Mouse (Mus musculus): ENCODE results near the gene Erg28.
A peak's percentile ranks its signal among the peaks of the same experiment; 100 is the strongest.

The Erg28 gene

DNA sequence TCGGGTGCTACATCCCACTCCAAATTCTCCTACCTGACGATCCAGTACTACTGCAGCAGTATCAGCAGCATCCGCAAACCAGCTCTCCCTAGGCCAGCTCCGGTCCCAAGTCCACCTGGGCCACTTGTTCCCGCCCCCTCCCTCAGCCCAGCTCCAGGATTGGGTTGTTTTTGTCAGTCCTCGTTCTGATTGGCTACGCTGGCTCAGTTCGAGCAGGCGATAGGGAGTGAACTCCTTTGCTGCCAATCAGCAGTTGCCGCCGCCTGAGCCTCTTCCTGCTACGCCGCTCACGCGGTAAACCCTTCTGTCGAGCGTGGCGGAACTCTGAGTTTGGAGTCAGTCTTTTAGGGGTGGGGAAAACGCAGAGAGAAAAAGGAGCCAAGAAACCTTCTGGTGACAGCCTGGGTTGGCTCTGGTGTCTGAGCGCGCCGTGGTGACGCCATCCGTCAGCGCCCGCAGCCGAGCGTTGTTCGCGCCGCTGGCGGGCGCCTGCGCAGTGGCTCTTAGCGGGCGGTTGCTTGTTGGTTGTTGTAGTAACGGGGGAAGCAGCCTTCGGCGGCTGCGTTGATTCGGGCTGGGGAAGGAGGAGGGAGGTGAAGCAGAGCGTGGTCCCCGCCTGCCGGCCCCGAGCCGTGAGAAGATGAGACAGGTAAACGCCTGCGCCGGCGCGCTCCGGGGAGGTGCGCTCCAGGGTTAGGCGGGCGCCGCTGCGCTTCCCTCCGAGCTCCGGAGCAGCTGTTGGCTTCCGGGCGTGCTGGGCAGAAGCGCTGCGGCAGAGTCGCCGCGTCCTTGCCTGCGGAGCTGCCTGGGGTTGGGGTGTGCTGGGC lies at the start of gene Erg28, which contains the start of gene Ttll5:
TSS of gene Erg28 (minus strand) at position 113 of the 827 bp plus-strand sequence.
TSS of gene Ttll5 (plus strand) at position 222 of the 827 bp plus-strand sequence.
- peak; percentile 91 to 93 for DNase-seq (ENCODE audit: low spot score in 2 of 2)

DNA sequence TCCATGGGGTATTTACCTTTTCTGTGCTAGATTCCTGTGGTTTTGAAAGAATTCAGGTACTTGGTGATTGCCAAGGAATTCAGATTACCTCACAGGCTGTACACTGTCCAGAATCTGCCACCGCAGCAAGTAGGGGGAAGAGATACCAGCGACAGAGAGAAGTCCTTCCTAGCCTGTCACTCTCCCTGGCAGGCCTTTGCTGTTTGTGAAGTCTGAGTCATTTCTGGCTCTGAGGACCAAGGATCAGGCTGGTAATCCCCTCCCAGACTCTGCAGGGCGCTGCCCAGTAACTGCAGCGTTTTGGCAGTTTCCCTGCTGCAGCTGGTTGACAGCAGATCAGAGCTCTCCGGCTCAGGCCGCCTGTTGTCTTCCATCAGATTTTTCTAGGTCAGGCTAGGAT lies 45.1 kb upstream of the Erg28 start:
- DNase-seq (ENCODE audit: low spot score in 2 of 2) = peak; percentile 40 to 44

DNA sequence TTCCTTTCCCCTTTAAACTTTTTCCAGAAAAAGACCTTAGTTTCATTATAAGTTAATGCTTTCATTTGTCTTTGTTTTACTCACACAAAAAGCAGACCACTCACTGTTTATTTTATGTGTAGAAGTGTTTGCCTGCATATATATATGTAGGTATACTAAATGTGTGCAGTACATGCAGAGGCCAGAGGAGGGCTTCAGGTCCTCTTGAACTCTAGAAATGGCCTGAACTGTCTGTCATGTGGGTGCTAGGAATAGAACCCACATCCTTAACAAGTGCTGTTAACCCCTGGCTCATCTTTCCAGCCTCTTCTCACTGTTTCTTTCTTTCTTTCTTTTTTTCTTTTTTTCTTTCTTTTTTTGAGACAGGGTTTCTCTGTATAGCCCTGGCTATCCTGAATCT lies 42.8 kb upstream of the Erg28 start:
- no peak for DNase-seq (ENCODE audit: low spot score in 2 of 2)

DNA sequence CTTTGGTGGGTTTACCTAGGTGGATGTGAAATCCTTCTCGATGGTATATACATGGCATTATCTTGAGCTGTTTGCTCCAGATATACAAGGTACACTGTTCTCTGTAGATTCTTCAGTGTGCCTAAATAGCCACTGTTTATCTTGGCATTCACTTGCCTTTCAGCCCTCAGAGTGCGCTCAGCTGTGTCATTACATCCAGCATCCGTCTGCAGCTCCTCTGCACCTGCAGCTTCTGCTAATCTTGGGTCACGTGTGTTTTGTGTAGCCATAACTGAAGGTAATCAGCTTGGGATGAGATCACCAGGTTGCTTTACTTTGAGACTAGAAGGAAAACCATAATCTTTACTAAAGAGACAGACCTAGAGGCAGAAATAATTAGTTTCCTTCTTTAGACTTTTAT lies 42.3 kb upstream of the Erg28 start:
- no peak for DNase-seq (ENCODE audit: low spot score in 2 of 2)

DNA sequence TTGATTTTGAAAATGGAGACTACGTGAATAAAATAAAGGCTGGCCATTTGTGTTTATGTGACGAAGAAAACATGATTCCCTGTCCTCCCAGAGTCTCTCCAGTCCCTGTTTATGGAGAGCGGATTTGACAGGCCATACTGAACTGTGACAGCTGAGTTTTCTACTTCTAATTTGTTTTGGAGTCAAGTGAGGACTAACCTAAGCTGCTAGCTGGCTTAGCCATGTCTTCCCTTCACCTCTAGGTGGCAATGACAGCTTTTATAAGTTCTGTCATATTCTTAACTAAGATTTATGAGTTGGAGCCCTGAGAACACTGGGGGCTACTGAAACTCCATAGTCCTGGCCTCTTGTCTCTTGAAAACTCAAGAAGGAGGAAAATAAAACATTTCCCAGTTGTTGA lies 41.2 kb upstream of the Erg28 start:
- DNase-seq (ENCODE audit: low spot score in 2 of 2) = no peak

DNA sequence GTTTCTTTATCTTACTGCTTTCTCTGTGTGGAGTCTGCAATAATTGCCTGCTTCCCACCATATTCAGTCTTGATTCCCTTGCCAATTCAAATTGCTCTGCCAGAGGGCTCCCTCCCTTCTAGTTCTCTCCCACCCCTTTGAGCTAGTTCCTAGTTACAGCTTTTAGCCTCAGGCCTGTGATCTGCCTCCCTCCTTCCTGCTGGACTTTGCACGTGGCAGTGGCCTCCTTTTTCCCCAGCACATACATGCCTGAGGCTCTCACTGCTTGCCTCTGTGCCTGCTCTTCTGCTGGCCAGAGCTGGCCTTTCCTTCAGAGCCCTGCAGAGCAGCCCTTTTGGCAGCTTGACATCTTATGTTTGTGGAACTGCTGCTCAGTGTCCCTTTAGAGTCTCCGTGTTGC lies 38.2 kb upstream of the Erg28 start:
- no peak for DNase-seq (ENCODE audit: low spot score in 2 of 2)

DNA sequence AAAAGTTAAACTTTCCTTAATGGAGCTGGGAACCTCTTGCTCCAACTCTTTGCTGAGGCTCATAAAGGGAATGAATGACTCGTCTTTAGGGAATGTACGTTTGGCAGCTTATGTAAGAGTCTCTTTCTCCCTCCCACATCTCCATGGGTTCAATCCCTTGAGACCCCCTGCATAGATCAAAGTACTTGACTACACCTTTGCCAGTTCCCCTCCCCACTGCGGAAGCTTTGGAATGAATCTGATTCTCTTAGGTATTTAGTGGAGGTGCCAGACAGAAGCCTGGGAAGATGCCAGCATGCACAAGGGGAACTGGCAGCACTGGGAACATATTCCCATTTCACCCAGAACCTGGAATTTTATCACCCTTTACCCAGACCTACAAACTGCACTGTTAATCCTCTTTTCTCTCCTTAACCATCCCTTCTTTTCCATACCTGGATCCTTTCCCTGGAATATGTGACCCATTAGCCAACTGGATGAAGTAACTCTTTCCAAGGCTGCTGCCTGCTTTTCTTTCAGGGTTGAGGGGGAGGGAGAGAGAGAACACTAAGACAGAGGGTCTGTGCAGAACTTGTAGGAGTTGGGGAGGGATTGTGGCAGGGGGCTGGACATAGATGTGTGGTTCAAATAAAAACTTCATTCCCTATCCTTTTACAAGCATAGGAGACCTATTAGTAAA lies 35.3 kb upstream of the Erg28 start:
- peak in 1 of 2 experiments; percentile 17 for DNase-seq (ENCODE audit: low spot score in 2 of 2)

DNA sequence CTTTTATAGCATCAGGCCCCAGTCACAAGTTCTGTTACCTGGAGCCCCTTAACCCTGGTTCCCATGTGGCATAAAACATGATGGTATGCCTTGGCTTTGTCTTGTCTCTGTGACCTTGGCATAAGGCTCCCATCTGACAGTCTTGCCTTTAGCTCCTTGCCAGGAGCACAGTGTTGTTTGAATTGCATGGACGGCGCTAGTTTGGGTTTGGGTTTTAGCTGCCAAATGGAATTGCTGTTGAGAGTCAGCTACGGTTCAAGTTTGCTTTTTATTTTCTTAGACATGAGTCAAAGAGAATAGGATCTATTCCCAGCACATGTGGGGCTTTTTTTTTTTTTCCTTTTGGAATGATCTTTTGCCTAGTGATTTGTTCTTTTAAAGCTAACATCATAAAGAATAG lies 34.8 kb upstream of the Erg28 start:
- DNase-seq (ENCODE audit: low spot score in 2 of 2) = no peak

DNA sequence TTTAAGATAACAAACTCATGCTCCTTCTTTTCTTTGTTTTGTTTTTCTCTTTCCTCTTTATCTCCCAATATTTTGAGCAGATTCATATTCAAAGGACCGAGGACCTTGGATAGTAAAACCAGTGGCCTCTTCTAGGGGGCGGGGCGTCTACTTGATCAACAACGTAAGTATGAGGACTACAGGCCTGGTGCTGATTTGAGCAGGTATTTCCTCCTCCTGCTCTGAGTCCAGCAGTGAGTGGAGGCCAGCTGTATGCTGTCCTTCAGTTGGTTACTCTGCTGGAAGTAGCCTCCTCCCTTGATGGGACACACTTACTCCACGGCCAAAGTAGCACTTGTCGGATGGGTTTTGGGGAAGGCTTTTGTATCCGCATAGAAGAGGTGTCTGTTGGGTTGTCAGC lies 33.0 kb upstream of the Erg28 start:
- DNase-seq (ENCODE audit: low spot score in 2 of 2) = no peak

DNA sequence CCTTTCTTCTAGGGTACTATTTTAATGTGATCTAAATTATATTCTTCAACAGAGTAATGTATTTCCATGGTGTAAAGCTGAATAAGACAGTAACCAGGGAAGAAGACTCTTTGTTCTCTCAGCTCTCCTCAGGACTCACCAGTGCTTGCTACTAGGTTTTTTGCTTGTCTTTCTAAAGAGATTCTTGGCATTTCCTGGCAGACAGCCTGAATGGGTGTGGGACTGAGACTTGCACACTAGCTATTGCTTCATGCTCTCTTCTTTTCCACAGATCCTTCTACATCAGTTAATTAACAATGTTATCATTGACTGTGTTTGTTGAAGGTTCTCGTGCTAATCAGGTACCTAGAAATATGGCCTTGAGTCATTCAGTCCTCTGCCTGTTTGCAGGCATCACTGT lies 29.9 kb upstream of the Erg28 start:
- DNase-seq (ENCODE audit: low spot score in 2 of 2) = peak in 1 of 2 experiments; percentile 23

DNA sequence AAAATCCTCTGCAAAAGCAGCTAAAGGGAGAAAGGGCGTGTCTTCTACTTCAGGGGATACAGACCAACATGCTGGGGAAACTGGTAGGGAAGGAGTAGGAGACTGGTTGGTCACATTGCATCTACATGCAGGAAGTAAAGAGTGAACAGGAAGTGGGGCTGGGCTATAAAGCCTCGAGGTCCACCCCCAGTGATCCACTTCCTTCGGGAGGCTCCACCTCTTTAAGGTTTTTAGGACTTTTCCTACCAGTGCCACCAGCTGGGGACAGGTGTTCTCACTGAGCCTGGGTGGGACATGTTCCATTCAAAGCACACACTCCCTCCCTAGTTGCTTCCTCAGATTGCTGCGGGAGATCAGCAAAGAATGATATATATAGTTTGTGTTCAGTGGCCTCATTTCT lies 29.5 kb upstream of the Erg28 start:
- DNase-seq (ENCODE audit: low spot score in 2 of 2) = no peak

DNA sequence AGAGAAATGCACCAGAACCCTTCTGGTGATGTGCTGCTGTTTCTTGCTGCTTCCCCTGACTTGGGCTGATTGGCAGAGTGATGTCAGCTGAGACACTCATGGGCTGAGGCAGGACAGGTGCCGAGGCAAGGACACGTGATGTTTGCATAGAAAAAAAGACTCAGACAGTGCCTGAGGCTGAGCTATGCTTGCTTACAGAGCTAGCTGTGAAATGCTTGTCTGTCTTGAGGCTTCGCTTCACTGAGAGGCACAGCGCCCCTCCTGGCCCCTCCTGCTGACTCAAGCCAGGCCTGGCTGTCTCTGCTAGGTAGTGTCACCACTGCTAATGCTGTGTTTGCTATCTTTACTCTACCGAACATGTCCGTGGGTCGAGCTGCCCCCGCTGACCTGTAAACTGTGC lies 26.3 kb upstream of the Erg28 start:
- DNase-seq (ENCODE audit: low spot score in 2 of 2) = no peak

DNA sequence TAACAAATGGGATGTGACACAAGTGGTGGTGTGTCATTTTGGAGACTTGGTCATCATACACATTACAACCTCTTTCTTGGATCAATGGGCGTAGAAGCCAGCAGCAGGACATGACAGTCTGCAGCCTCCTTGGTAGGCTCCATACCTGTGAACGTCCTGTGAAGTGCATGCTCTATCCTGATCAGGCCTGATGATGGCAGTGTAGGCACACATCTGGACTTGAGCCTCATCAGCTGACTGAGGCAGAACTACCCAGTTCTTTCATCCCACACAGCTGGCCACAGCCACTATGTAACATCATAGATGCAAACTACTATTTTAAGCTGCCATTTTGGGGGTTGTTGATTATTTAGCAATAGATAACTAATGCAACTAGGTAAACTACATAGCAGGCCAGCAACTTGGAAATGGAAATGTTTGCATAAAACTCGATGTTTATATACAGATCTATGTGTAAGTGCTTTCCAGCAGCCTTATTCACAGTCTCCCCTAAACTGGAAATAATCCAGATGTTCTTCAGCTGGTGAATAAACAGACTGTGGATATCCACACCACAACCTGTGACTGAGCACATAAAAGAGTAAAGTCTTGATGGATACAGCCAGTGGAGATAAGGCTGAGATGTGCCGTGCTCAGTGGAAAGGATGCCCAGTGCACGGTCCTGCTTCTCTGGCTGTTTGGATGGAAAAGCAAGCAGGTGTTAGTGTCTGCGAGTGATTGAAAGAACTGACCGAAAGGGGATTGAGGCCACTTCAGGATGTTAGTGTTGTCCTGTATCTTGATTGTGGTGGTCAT lies 24.0 kb upstream of the Erg28 start:
- peak in 1 of 2 experiments; percentile 65 for DNase-seq (ENCODE audit: low spot score in 2 of 2)

DNA sequence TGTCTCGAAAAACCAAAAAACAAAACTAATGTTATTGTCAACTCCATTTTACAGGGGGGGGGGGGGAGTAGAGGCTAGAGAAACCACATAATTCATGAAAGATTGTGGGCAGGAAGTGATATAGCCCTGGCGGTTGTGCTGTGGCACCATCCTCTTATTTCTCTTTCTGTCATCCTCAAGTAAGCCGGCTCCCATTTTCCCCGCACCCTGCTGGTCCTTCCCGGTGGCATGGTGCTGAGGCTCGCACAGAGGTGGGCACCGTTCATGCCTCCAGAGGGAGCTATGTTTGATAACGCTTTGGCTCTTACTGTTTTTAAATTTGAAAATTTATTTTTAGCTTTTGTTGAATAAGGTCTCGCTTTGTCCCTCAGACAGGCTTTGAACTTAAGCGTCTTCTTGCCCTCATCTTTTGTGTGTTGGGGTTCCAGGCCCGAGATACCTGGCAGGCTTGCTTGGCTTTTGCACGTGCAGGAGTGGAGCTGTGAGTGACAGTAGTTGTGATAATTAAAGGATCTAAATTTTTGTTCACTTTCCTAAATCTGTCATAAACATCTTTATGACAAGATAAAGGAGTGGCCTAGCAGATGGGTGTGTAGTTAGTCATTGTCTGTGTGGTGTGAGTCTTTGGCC lies 15.1 kb upstream of the Erg28 start:
- no peak for DNase-seq (ENCODE audit: low spot score in 2 of 2)

DNA sequence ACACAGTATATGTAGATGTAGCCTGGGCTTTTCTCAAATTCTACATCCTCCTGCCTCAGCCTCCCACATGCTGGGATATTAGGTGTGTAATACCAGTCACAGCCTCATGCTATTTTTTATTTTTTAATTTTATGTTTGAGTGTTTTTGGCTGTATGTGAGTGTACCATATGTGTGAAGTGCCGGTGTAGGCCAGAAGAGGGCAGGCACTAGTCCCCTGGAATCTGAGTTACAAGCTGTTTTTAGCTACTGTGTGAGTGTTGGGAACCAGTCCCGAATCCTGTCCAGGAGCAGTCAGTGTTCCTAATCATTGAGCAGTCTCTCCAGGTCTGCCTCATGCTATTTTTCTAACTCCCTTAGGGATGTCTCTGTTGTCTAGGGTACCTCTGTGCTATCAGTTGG lies 13.4 kb upstream of the Erg28 start:
- no peak for DNase-seq (ENCODE audit: low spot score in 2 of 2)

DNA sequence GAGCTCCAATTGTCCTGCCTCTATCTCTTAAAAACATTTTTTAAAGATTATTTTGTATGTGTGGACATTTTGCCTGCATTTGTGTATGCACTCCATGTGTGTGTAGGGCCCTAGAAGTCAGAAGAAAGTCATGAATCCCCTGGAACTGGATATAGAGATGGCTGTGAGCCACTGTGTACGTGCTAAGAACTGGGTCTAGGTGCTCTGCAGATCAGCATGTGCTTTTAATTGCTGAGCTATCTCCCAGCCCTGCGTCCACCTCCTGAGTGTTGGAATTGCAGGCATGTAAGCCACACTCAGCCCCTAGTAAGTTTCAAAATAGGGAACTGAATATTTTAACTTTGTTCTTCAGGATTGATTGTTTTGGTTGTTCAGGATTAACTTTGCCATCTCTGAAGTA lies 10.2 kb upstream of the Erg28 start:
- no peak for DNase-seq (ENCODE audit: low spot score in 2 of 2)

DNA sequence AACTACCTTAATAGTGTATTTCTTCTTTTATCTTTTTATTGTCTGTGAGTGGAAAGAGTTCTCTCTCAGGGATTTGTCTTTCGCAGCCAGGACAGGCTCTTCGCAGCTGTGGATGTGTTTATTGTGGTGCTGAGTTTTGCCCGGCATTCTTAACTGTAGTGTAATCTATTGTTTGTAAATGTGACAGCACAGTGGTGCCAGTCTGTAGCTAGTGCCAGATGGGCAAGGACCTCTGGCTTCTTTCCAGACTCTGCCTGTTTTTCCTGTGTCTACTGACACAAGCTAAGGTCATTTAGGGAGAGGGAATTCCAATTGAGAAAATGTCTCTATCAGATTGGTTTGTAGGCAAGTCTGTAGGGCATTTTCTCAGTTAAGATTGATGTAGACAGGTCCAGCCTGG lies 6.3 kb upstream of the Erg28 start:
- DNase-seq (ENCODE audit: low spot score in 2 of 2) = no peak

DNA sequence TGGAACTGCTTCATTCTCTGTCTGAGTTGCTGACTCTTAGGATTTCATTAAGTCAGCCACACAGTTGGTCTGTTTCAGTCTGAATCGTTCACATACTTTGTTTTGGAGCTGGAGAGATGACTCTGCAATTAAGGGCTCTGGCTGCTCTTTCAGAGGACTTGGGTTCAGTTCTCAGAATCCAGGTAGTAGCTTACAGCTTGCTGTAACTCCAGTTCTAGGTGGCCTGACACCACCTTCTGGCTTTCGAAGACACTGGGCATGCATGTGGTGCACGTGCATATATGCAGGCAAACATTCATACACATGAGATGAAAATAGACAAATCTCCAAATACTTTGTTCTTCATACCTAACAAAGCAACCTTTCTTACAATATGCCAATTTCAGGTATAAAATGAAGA lies 5.5 kb upstream of the Erg28 start:
- no peak for DNase-seq (ENCODE audit: low spot score in 2 of 2)

DNA sequence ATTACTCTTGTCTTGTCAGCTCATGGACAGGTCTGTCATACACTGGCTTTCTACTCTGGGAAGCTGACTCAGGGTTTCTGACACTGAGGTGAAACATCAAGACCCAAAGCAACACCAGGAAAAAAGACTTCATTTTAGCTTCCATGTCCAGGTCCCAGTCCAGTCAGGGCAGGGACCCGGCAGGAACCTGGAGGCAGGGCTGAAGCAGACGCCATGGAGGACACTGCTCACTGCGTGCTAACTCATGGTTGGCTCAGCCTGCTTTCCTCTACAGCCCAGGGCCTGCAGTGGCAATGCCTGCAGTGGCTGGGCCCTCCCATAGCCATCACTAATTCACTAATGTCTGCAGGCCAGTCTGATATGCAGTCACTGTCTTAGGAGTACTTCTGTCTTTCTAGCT lies 4.5 kb upstream of the Erg28 start:
- DNase-seq (ENCODE audit: low spot score in 2 of 2) = no peak

DNA sequence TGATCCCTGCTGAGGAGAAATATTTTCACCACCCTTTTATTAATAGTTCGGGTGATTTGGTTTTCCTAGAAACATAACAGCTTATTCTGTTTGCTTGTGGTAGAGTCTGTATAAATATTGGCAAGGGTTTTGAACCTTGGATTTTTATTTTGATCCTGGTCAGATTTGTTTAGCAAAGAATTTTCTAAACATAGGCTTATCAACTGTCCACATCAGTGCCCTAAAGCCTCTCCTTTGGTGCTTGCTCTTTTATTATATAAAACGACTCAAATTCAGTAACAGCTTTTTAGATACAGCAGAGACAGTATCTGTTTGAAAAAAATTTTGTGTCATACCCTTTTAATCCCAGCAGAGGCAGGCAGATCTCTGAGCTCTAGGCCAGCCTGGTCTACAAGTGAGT lies 1.5 kb upstream of the Erg28 start:
- DNase-seq (ENCODE audit: low spot score in 2 of 2) = no peak

DNA sequence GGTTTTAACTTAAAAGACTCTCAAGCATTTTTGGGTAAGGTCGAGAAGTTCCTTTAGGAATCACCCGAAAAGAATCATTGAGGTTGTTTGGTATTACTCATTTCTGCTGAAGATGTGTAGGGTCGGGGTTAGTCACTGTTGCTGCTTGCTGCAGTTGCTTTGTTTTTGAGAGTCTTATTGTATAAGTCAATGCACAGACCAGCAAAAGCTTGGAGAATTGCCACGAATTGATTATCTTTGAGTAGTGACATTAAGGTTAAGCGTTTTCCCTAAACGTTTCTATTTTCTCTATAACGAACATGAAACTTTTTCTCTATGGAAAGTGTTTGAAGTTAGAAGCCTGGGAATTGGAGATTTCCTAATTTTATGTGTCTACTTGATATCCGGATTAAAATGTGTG lies 1.0 kb upstream of the Erg28 start:
- no peak for DNase-seq (ENCODE audit: low spot score in 2 of 2)

DNA sequence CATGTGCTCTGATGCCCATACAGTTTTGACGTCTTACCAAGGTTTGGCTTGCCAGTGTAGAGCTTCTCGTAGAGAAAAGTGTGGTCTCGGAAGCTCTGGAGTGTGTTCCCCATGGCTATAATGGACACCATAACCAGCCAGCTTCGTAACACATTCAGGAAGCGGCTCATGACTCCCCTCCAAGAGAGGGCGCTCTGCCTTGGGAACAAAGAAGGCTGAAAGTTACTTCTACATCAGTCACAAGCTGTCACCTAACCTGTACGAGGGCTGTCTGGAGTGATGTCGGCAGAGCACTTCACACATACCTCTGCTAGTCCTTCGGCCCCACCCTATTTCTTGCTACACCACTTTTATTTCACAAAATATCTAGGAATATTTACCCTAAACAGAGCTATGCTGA lies 2.3 kb downstream of the Erg28 start:
- no peak for DNase-seq (ENCODE audit: low spot score in 2 of 2)

Measured in urinary bladder, postnatal 36 days (tissue).